Mouse (Mus musculus) gastrocnemius, postnatal 25 days (tissue): ENCODE data around the gene Spag6. TPM values are rescaled to one million over a fixed set of nuclear protein-coding genes. Genes with fewer than 3 reads are reported as not detected.

Experiments
- DNase-seq: peaks from one replicate; pipeline ENCODE4 v3.0.0; 2022
- long read RNA-seq, 2 experiments: library from polyadenylated mRNA; stranded (forward); transcript quantifications; one replicate each; pipeline ENCODE4 v2.0.0; 2021
- total RNA-seq, 2 experiments: library from RNA; stranded (reverse); gene quantifications; 1 replicate in 1 of 2; 2 replicates in 1 of 2; pipeline ENCODE4 v1.2.3; 2021

The Spag6 gene
- under 1 TPM in 1 of 2 experiments, not detected in 1; 0.36 TPM for total RNA-seq
- long read RNA-seq, experiment 1 = 0 reads
- long read RNA-seq, experiment 2 = 0 reads

GRCm38 (mm10) chr2:18693871-18694610, at the start of gene Spag6:
TSS of gene Spag6 (plus strand) at chr2:18694032.
- peak; percentile 77 for DNase-seq

DNA sequence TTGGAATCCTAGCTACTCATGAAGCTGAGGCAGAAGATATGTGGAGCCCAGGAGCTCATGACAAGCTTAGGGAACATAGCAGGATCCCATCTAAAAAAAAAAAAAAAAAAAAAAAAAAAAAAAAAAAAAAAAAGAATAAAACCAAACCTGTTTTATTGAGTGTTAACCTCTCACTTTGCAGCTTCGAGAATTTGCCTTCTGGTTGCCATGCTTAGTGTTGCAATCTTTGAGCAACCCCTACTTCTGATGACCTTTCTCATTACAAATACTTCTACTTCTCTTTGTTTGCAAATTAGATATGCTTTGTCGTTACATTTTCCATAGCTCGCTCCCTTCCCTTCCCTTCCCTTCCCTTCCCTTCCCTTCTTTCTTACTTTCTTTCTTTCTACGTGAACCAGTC, 45.3 kb upstream of the Spag6 start:
- no peak for DNase-seq

- DNase-seq = no peak
Measured at GRCm38 (mm10) chr2:18654821-18655220, 39.0 kb upstream of the Spag6 start.

- no peak for DNase-seq
Measured at GRCm38 (mm10) chr2:18664003-18664402, 29.8 kb upstream of the Spag6 start.

GRCm38 (mm10) chr2:18671041-18671440, 22.8 kb upstream of the Spag6 start:
- no peak for DNase-seq

DNA sequence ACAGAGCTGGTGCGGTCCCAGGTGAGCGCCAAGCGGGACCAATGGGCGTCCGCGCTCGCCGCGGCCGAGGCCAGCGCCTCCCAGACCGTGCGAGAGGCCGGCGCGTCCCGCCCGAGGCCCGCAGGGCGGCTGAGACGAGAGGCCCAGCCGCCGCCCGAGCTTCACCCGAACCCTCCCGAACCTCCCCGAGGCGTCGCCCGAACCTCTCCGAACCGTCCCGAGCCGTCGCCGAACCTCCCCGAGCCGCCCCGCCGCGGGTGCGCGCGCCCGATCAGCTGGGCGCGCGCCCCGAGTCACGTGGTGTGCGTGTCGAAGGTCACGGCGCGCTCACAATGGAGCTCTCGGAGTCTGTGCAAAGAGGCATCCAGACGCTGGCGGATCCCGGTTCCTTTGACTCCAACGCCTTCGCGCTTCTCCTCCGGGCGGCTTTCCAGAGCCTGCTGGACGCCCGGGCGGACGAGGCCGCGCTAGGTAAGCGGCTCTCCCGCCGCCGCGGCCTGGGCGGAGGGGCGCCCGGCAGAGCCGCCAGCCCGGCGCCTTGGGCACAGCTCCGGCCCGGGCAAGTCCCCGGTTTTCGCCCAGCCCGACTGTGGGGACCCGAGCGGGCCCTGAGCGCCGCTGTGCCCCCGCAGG, 21.6 kb upstream of the Spag6 start, which contains the start of gene Commd3:
Commd3 (plus strand) TSS at position 252 of the 633 bp plus-strand sequence.
- peak; percentile 93 for DNase-seq

DNA sequence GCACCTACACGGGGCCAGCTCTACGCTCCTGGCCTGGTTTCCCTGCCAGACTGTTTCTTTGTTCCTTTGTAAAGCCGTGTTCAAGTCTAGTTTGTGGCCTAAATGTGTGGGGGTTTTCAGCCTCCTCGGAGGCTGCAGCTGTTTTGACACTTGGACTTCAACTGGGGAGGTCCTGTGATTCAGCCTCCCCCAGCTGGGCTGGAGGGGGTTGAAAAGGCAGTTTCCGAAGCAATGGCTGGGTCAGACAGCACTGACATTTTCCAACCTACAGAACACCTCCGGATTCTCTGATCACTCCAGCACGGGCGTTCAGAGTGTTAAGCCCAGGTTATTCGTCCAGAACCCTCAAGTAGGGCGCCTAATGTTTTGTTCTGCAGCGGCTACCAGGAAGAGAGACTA, 21.1 kb upstream of the Spag6 start:
- DNase-seq = no peak

DNA sequence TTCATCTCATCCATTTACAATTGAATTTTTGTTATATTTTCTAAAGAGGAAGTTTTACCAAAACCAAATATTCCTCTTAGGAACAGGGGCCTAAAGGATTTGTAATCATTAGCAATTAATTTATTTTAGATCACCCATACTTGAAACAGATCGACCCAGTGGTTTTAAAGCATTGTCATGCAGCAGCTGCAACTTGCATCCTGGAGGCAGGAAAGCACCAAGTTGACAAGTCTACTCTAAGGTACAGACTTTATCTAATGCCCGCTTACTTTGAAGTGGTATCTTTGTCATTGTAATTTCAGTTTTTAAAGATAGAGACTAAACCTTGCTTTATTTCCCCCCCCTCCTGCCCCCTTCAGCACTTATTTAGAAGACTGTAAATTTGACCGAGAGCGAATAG, 20.1 kb upstream of the Spag6 start:
- DNase-seq = no peak

GRCm38 (mm10) chr2:18674193-18674902, 19.5 kb upstream of the Spag6 start:
- no peak for DNase-seq

DNA sequence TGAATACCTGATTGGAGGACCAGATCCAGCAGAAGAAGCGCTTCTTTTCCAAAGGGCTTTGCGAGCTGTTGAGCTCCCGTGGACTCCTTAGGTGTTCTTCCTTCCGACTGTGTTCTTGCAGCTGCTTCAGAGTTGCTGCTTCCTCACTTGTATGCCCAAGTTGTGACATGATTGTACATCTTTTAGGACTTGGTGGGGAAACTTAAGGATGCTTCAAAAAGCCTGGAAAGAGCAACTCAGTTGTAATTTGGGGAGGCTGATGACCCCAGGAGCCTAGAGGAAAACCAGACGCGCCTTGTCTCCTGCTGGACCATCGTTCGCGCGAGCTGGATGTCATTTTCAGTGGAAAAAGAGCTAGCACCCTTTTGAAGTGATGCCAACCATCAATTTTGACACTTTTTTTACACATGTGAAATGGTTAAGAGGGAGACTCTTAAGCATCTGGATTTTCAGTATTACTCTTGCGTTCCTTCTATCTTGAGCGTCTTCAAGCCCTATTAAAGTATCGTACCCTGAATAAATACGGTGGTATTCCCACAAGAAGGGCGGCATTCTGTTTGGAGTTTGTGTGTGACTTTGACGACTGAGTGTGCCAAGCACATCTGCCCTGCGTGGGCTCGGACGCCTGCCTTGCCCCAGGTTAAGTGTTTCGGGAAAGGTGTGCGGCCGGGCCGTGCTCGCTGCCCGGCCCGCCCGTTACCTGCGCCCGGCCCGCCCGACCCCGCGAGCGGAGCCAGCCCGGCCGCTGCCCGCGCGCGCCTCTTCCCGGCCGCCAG, 18.0 kb upstream of the Spag6 start:
- no peak for DNase-seq

DNA sequence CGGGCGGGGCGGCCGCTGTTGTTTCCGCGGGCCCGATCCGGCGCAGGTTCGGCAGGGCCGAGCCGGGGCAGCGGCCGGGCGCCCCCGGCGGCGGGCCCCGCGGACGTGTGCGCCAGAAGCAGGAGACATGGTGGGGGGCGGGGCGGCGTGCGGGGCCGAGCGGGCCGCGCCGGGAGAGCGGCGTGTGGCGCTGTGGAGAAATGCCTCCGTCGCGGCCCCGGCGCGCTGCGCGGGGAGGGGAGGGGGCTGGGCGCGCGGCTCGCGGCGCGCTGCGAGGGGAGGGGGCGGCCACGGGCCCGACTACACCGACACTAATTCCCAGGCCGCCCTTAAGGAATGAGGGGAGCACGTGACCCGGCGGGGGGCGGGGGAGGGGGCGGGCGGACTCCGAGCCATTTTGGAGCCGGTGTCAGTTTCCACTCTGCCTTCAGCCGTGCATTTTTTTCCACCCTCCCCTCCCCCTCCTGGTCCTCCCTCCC, 17.3 kb upstream of the Spag6 start:
- peak; percentile 85 for DNase-seq

DNA sequence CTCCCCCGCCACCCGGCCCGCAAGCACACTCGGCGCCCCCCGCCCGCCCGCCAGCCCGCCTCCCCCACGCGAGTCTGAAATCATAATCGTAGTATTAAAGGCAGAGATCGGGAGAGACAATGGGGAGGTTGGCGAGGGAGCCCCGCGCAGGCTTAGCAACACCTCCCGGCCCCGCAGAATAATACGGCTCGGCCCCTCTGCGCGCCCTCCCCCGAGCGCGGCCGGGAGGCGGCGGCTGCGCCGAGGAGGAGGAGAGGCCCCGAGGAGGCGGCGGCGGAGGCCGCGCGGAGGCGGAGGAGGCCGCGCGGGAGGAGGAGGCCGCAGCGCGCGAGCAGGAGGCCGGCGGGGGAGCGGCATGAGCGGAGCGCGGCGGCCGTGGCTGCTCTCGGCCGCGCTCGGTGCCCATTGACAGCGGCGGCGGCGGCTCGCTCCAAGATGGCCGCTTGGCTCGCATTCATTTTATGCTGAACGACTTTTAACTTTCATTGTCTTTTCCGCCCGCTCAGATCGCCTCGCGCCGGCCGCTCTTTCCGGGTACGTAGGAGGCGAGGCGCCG, 16.8 kb upstream of the Spag6 start, which contains the start of gene Bmi1:
Bmi1 (plus strand) TSS at position 83 of the 556 bp plus-strand sequence.
- DNase-seq = peak; percentile 74

GRCm38 (mm10) chr2:18677631-18678471, 16.0 kb upstream of the Spag6 start:
- no peak for DNase-seq

DNA sequence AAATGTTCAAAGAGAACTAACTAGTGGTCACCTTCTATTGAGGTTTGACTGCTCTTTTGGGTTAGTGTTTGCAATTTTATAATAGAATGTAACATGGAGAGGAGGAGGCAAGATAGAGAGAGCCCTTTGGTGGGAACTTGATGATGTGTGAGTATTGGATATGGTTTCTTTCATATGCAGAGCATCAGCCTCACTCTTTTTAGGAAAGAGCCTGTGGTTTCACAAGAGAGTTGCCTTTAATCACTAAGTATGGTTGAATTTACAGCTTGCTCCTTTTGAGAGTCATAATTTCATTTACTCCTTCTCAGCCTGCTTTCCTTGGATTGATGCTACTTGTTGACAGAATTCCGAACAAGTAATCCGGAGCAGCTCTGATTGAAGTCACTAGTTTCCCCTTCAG, 14.1 kb upstream of the Spag6 start:
- no peak for DNase-seq

DNA sequence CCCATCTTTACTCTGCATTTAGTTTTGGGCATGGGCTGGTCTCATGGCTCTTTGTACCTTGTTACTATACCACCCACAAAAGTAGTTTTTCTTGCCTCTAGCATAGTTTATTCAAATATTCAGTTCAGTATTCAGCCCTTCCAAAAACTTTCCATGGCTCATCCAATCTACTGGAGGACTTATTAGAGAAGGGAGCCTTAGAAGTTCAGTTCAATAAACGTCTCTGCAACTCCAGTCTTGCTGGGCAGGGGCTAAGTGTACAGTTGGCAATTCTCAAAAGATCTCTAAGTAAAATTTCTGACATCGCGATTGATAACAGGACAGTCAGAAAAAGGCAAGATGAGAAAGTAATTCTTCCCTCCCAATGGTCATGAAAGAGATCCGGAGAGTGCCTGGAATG, 13.3 kb upstream of the Spag6 start:
- DNase-seq = no peak

DNA sequence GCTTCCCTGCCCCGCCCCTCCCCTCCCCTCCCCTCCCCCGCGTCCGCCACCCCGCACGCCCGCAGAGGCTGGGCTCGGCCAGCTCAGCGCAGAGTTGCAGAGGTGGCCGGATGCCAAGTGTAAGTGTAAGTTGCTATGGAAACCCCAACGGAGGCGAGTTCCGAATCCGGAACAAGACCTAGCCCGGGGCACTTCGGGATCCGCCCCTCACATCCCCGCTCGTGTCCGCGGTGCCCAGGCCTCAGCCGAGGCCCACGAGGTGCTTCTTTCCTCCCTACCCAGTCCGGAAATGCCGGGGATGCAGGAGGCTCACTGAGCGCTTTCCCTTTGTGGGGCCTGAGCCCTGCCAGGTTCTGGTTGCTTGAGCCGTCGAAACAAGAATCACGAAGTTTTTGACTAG, 12.9 kb upstream of the Spag6 start:
- peak; percentile 19 for DNase-seq

GRCm38 (mm10) chr2:18684062-18684461, 9.8 kb upstream of the Spag6 start:
- DNase-seq = no peak

- DNase-seq = no peak
Measured at GRCm38 (mm10) chr2:18686386-18686785, 7.4 kb upstream of the Spag6 start.

GRCm38 (mm10) chr2:18686826-18687519, 6.9 kb upstream of the Spag6 start:
- no peak for DNase-seq

DNA sequence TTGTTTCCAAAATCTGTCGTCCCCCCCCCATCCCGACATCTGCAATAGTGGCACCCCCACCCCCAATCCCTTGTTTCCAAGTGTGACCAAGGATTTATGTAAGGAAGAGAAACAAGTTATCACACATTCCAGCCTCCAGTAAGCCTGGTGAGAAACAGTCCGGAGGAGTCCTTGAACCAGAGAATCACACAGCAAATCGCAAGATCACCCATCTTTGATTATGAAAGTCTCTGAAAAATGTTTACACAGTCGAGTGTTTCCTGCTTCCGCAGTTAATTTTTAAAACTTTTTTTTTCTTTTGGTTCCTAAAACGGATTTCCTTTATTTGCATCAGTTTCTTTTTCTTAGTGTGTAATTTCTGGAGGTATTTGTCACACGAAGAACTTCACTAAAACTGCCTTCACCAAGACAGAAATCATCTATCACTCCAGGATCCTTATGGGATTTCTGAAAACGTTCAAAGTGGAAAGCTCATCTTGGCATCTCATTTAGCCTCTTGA, 6.1 kb upstream of the Spag6 start:
- DNase-seq = no peak
